Mouse (Mus musculus) c-Kit-negative CD71-positive TER-119-positive erythroid progenitor cells, embryonic 14.5 days (primary cell): ENCODE data around the gene Primpol.
"Not testable (repeated sequence)": the region's sequence is repeated elsewhere in the genome, so short reads cannot be mapped to it uniquely, and the experiment has no call there.

Experiments
- DNase-seq: peaks from one replicate; pipeline ENCODE4 v3.0.0-alpha.2; 2013; ENCODE audit warnings: low read depth, low spot score

The Primpol gene

GRCm38 (mm10) chr8:46603587-46603986 is 13.4 kb downstream of the Primpol start:
- DNase-seq, result no peak

GRCm38 (mm10) chr8:46600959-46601707 is 15.9 kb downstream of the Primpol start:
- no peak for DNase-seq

GRCm38 (mm10) chr8:46599314-46599904 is 17.6 kb downstream of the Primpol start:
- no peak for DNase-seq

- DNase-seq, result no peak
Observed at GRCm38 (mm10) chr8:46598753-46599152, 18.3 kb downstream of the Primpol start.

GRCm38 (mm10) chr8:46598114-46598513 is 18.9 kb downstream of the Primpol start:
- no peak for DNase-seq

- no peak for DNase-seq
Observed at GRCm38 (mm10) chr8:46597411-46597810, 19.6 kb downstream of the Primpol start.

GRCm38 (mm10) chr8:46596530-46596929 is 20.5 kb downstream of the Primpol start:
- no peak for DNase-seq

GRCm38 (mm10) chr8:46595593-46595992 is 21.4 kb downstream of the Primpol start:
- no peak for DNase-seq

- no peak for DNase-seq
Observed at GRCm38 (mm10) chr8:46593772-46594171, 23.2 kb downstream of the Primpol start.

GRCm38 (mm10) chr8:46593067-46593466 is 23.9 kb downstream of the Primpol start:
- no peak for DNase-seq

GRCm38 (mm10) chr8:46588663-46589062 is 28.3 kb downstream of the Primpol start:
- DNase-seq, result no peak

GRCm38 (mm10) chr8:46587911-46588310 is 29.1 kb downstream of the Primpol start:
- peak; percentile 13 for DNase-seq

GRCm38 (mm10) chr8:46585576-46585975 is 31.4 kb downstream of the Primpol start:
- no peak for DNase-seq

- not testable (repeated sequence) for DNase-seq
Observed at GRCm38 (mm10) chr8:46584328-46584727, 32.7 kb downstream of the Primpol start.

GRCm38 (mm10) chr8:46578794-46579193 is 38.2 kb downstream of the Primpol start:
- DNase-seq, result no peak

- DNase-seq, result no peak
Observed at GRCm38 (mm10) chr8:46573964-46574363, 43.0 kb downstream of the Primpol start.

GRCm38 (mm10) chr8:46573446-46573845 is 43.6 kb downstream of the Primpol start:
- DNase-seq, result no peak

- DNase-seq, result no peak
Observed at GRCm38 (mm10) chr8:46570673-46571072, 46.3 kb downstream of the Primpol start.

- no peak for DNase-seq
Observed at GRCm38 (mm10) chr8:46569659-46570441, 47.2 kb downstream of the Primpol start.

GRCm38 (mm10) chr8:46568942-46569341 is 48.1 kb downstream of the Primpol start:
- DNase-seq, result no peak

- DNase-seq, result no peak
Observed at GRCm38 (mm10) chr8:46567946-46568345, 49.1 kb downstream of the Primpol start.

- no peak for DNase-seq
Observed at GRCm38 (mm10) chr8:46566914-46567529, 50.0 kb downstream of the Primpol start.
